Mouse (Mus musculus) mesoderm, embryonic 11.5 days (tissue): ENCODE measurements at regions not wholly inside any gene's neighbourhood (a gene's known extent, or its start where the extent isn't known, plus 50 kb on each side); places are given as distances from the start of the nearest gene placed in this dataset.
"Not testable (repeated sequence)": the region's sequence is repeated elsewhere in the genome, so short reads cannot be mapped to it uniquely, and the experiment has no call there.

Source experiments
- DNase-seq: peaks from one replicate; pipeline ENCODE4 v3.0.0-alpha.2; 2012; ENCODE audit warnings: low read depth, low spot score

DNA sequence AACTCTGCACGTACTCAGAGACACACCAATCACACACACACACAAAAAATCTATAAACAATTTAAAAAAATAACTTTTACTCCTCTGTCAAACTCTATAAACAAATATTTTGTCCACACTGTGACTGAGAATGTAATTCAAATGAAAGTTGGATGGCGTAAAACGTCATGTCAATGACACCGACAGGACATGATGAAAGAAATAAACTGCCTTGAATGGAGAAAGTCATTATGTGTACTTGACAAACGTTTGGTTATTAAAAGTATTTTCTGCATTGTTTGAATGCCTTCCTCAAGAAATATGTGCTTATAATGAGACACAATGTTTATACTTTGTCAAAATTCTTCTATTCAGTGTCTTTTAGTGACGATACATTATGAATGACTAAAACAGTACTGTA is 1171.6 kb upstream of the Pcdh20 start:
- no peak for DNase-seq

DNA sequence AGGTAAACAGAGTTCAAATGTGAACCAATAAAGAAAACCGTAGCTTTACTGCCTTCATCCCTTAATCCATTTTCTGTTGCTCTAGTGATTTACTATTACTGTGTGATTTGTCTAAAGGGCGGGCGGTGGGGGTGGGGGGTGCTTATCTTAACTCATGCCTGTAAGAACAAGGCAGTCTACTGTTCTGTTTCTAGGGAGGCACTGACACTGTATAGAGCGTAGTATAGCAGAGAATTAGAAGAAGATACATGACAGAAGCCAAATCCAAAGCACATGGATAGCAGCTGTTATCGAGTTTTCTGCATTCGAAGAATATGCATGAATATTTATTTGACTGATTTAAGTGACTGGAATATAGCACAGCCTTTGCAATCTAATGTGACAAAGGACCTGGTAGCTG is 1168.1 kb upstream of the Pcdh20 start:
- DNase-seq, result peak; percentile 12

DNA sequence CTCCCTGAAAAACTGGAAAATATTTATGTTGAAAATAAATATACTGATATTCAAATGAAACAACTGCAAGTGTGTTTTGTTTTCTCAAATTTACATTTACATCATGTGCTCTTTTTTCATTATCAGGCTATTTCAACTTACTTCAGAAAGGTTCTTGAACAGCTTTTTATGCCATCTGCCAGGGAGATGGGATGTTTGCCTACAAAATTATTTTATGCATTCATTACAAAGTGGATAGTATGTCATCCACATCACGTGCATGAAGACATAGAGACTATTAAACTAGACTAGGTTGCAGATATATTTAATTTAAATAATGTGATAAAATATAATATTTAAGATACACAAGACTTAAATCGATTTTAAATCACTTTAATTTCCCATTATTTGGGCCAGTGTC is 1165.5 kb upstream of the Pcdh20 start:
- DNase-seq, result no peak

DNA sequence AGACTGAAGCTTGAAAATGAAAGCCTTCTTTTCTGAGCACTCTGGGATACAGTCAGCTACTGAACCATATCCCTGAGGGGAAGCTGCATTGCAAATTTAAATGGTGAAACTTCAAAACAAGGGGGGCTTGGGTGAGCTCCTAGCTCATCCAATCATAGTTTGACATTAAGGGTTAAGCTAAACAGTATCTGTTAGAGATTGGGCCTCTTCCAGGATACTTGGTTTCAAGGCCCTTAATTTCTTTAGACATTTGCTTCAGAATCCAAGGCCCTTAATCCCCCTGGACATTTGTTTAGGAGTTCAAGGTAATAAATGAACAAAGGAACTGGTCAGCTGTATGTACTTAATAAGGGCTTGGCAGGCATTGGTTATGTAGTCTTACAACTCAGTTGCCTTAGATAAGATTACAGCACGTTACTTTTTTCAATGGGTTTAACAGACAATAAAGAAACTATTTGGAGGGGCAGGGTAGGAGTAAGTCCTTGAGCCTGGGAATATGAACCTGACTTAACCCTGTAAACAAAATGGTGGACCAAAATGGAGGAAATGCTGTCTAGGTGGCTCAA is 1163.4 kb upstream of the Pcdh20 start:
- no peak for DNase-seq

DNA sequence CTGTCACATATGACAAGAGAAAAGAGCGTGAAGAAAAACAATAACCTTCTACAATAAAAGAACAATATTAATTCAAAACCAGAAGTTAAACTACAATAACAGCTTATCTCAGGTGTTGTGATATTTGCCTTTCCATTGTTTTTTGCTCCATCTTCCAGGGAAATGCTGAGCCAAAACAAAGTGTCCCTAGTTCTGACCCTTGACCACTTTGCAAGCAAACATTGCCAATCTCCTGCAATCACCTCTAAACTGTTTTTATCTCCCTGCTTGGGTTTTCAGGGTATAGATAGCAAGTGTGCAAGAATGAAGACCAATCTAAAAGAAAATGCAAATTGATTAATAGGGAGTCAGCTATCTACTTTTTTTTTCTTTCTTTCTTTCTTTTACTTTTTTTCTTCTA is 1162.5 kb upstream of the Pcdh20 start:
- no peak for DNase-seq

DNA sequence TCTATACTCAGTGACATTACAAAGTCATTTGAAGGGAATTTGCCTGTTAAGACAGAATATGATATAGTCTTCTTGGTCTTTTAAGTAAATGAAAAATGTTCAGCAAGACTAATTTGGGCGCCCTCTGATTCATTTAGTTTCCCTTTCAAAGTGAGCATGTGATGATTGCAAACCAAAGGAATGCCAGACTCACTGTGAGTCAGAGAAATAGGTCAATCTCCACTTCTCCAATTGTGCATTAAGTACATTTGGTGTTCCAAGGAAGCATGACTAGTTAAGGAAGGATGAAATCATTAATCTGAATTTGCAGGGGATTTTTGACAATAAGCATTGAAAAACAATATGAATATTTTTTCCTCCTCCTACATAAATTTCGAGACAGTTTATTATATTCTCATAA is 1139.5 kb upstream of the Pcdh20 start:
- no peak for DNase-seq

DNA sequence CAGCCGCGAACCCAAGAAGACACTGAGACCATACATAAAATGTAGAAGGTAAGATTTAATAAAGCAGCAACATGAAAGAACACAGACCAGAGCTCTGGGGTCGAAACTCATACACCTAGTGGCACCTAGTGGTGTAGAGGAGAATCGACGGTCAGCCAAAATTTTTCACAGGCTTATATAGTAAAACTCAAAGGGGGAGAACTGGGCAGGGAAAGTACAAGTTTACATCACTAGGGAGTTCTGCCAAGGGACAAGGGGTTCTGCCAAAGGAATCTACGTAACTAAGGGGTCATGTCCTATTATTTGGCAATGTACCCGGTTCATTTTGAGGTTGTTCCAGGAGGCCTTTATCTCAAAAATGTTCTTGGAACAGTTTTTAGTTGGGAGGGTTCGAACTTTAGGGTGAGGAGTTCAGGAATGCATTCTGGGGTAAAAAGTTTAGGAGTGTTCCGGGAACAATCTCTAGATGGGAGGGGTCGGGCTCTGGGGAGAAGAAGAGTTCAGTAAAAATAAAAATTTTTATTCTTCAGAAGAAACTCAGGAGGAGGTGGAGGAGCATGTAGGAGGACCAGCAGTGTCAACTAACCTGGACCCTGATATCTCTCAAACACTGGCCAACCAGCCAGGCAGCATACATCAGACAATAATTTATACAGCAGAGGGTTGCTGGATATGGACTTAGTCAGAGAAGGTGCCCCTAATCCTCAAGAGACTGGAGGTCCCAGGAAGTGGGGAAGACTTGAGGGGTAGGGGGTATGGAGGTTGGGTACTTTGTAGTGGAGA is 1138.7 kb upstream of the Pcdh20 start:
- DNase-seq, result not testable (repeated sequence)

DNA sequence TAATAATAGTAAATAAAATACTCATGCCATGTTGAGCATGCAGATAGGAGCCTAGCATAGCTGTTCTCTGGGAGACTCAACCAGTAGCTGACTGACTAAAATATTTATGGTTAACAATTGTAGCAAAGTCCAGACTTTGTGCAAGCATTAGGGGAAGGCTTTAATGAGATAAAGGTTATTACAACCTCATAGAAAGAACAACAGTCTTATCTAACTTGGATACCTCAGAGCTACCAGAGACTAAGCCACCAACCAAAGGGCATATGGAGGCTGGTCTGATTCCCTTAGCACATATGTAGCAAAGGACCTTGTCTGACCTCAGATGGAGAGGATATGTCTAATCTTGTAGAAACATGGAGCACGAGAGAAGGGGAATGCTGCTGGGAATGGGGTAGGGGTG is 1136.4 kb upstream of the Pcdh20 start:
- no peak for DNase-seq

DNA sequence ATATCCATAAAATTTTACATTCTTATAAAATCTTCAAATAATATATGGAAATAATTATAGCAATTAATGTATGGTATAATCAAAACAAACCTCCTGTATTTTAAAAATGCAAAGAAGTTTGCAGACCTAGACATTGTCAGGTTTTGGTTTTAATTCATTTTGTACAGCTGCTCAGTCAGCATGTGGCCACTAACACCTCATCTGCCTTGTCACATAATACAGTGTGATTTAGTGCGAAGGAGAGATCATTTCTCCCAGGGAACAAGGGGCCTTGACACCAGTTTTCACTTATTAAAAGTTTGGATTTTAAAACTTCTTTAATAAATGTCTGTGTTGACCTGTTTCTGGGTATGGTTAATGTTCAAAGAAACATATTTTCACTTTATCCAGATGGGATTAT is 1126.6 kb upstream of the Pcdh20 start:
- DNase-seq, result peak; percentile 10

DNA sequence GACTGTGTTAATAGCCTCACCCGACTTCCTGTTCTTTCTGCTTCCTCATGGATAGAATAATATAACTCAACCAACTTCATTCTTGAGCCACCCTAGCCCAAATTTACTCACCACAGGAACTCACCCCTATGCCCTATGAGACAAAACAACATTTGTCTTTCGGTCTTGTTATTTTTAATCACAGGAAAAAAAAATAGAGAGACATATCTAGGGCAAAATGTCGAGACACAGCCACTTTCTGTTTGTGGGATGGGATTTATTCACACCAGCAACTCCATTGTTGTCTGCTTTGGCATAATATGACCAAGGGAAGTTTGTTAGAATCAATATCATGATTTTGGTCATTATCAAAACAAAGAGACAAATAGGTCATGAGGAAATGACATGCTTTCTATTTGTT is 1102.4 kb upstream of the Pcdh20 start:
- DNase-seq, result no peak

DNA sequence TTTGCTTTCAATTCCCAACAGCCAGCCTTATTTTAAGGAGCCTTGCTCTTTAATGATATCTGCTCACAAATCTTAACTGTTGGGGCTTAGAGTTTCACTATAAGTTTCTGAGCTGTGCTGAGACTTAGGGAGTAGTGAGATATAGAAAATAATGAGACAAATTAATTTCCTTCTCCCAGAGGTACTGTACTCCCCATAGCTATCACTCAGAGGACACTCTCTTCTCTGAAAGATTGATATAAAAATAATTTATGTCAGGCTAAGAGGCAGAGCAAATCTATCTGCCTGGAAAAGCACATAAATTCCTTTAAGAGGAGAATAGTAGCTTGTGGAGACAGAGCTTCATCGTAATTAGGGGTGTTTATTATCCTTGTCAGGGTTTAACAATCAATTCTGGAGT is 1100.5 kb upstream of the Pcdh20 start:
- peak; percentile 12 for DNase-seq

DNA sequence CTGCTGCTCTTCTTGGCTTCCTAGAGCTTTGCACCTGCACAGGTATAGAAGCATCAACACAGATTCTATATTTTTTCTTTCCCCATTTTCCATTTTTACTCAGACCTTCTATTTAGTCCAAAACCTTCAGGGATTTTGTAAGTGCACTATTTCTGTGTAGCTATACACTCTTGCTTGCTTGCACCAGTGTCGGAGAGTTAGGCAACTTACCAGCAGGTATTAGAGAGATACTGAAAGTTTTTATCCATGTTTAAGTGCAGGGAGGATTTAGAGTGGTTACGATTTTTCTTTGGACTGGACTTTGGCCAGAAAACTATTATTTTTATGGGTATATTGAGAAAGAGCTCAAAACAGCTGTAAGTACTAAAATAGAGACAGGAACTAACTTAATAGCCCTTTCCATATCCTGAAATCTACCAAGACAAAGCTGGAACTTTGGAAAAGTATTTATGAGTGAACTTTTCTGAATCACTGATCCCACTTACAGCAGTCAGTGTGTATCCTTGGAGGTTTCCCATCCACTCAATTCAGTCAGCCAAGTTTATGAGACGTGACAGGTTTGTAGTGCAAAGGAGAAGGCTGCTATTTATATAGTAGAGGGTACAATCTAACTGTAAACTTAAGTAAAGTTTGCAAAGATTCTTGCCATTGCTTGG is 1088.8 kb upstream of the Pcdh20 start:
- no peak for DNase-seq

DNA sequence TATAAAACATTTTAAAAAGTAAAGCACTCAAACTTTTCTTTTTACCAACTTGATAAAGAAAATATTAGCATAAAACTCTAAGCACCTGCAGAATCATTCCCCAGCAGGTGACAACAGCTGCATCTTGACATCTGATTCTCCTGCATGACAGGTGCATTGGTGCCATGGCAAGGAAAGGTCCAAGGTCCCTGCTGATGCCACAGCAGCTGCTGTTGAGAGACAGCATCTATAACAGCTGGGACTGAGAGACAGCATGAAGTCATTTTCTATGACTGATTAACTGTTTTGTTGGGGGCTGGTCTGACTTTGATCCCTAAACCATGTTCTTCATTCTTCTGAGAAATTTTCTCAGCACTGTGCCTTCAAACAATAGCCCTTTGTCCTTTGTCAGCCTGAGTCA is 1086.1 kb upstream of the Pcdh20 start:
- peak; percentile 38 for DNase-seq

DNA sequence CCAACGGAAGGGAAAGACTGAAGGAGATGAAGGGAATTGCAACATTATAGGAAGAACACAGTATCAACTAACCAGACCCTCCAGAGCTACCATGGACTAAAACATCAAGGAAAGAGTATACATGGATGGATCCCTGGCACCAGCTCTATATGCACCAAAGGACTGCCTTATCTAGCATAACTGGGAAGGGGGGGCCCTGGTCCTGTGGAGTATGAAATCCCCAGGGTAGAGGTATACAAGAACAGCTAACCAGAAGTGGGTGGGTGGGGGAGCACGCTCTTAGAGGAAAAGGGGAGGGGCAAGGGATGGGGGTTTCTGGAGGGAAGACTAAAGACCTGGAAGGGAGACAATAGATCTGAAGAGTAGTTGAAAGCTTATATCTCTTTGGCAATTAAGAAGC is 1085.0 kb upstream of the Pcdh20 start:
- DNase-seq, result no peak

DNA sequence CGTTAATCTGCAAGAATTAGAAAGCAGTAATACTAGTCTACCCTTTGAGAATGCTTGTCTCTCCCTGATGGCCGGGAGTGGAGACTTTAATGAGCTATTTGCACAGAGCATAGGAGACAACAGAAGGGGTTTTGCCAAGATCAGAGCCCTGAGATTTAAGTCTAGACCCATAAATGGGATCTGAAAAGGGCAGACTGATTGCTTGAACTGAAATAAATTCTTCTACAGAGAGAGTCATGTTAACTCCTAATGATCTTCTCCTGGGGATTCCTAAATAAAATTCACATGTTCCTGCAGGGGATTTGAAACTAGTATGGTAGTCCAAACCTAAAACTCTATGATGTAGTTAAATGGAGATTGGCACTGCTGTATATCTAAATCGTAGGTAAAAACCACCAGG is 1082.9 kb upstream of the Pcdh20 start:
- peak; percentile 37 for DNase-seq
